Mouse (Mus musculus) urinary bladder, adult 2 months (tissue): ENCODE measurements around the gene Uaca. TPM values are rescaled to one million over a fixed set of nuclear protein-coding genes. Genes with fewer than 3 reads are reported as not detected.

ENCODE experiments used
- DNase-seq: peaks from one replicate; pipeline ENCODE4 v3.0.0; 2022; ENCODE audit warnings: low spot score
- polyA plus RNA-seq: library from polyadenylated mRNA; depleted of rRNA; stranded (reverse); fragments of >200 nt; gene quantifications from 2 replicates; pipeline ENCODE4 v1.2.3, GENCODE M21; 2012; rRNA removed

The Uaca gene
- polyA plus RNA-seq, 1 experiment = 18.1 TPM

DNA sequence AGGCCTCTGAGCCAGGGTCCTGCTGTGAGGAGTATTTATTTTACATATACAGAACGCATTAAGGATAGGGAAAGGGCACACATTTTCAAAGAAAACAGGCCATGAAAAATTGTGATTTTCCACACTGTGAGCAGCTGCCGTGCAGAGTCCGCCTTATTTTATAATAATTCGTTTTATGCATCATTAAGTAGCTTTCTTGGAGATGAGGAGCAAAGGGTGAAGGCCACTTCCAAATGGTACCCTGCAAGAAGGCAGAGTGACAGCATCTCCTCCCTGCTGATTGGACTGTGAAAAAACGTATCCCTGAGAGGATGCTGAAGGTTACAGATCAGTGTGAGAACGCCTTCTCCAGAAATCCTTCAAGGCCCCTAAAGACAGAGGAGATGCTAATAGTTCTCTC is 90.8 kb downstream of the Uaca start:
- no peak for DNase-seq

DNA sequence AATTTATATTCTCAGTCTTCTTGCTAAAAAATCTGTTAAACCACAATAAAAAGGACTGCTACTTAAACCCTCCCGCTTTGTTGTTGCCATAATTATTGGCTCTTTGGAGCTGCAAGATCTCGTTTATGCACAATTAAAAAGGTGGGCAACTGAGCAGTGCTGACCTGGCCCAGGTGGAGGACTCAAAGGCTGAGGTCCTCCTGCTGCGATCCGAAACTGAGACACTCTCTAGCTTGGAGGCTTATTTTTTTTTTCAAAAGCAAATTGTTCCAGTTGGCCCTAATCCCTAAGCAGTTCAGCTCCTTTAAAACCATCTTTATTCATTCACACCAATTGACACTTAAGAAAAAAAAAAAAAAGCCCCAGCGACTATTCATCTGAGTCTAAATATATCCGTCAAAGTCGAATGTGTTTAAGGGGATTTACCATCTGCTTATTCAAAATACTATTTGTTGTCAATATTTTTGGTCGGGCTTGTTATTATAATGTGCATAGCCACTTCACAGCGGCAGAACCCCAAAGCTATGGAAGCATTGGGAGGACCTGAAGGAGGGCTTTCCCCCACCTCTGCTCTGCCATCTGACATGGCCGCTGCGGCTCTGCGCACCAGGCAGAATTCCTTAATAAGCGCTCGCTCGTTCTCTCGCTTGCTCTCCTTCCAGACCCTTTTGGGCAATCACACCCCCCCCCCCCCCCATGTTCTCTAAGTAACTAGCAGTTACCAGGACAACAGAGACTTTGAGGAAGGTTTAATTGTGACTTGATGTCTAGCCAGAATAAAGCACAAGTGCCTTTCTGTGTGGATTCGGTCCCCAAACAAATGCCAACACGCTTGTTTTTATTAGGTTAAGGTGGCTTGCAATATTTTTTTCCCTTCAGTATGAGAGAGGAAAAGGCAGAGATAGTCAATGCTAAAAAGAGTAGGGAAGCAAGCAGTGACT is 92.4 kb downstream of the Uaca start:
- no peak for DNase-seq

DNA sequence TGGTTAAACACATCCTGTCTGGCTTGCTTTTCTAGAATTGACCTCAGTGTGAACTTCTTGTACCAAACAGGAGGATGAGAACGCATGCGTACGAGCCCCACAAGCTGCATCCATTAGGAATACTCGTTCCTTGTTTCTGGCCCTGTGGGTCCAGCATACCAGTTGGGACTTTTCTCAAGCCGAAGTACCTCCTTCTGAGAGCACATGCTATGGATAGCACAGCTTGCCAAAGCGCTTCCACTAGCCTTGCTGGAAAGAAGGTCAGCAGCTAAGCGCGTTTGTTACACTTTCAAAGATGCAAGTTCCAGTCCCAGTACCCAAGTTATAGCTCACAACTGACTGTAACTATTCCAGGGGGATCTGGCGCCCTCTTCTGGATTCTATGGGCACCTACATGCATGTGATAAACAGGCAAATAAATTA is 93.1 kb downstream of the Uaca start:
- no peak for DNase-seq

DNA sequence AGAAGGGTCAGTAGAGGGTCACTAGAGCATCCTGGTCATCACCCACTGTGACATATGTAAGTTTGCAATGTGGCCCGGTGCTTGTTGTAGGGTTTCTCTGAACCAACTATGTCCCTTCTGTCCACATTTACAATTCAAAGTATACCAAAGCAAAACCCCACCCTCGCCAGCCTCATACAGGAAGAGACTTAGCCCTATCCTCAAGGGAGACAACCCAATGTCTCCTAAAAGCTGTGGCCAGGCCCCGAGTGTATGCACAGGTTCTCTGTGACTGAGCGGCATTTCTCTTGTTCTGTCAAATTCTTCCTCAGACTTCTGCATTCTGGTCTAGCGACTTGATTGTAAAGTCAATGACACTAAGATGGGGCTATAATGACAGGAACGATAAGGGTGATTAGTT is 99.2 kb downstream of the Uaca start:
- DNase-seq = no peak

DNA sequence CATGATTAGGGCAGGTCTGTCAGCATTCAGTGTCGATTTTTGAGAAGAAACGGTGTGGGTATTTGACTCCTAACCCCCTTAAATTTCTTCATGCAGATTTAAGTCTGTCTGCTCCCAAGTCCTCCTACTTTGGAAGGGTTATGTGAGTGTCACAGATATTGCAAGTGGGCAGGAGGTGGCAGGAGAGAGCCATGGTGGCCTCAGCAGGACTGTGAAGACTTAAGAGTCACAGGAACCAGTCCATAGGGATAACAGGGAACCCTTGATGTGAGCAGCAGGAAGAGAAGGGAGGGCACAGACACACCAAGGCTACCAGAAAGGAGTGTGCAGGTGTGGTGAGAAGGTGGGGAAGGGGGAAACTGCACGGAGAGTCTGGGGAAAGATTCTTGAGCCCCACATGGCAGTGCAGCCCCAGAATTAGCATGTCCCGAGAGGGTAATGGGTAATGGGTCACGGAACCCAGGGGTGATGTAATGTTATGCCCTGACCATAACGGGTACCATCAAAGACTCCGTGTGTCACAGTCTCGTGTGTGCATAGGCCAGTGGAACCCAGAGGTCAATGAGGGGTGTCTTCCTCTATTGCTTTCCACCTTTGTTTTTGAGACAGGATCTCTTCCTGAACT is 101.3 kb downstream of the Uaca start:
- no peak for DNase-seq

DNA sequence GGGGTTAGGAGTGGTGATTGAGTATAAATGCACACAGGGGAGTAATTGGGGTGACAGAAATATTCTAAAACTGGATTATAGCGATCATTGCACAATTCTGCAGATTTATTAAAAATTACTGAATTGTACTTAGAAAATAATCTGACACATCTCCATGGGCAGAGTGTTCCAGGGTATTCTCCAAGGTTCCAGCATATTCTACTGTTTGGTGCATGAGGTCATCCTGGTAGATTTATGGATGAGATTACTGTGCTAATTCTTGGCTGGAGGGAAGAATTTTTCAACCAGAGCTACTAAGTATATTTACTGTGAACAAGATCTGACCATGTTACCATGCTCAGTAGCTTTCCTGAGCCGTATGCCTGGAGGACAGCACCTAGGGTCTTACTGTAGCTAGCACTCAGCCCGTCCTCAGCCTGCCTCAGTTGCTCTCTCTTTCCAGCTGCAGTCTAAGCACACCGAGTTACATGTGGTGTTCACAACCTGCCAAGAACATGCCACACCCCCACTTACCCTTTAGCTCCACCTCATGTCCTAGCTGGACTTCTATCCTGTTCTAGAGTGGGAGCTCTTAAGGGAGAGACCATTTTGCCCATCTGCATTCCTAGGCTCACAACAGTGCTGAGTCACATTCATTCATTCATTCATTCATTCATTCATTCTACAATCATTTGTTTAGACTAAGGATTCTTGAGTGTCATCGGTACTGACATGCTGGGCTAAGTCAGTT is 104.1 kb downstream of the Uaca start:
- DNase-seq = no peak

DNA sequence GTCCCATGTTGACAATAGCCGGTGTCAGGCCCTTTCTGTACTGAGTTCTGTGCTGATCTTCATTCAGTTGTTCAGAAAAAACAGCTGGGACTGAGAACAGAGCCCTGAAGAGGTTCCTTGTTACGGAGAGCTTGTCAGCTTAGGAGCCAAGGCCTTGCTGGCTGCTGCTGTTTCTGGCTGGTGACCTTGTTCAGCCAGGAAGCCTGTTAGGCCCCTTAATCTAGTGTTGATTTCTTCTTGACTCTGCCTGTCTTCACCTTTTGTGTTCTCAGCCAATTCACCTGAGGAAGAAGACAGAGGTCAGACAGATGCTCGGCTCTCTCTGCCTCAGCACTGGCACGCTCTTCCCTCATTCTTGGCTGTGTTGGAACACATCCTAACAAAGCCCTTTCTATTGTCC is 104.9 kb downstream of the Uaca start:
- no peak for DNase-seq

DNA sequence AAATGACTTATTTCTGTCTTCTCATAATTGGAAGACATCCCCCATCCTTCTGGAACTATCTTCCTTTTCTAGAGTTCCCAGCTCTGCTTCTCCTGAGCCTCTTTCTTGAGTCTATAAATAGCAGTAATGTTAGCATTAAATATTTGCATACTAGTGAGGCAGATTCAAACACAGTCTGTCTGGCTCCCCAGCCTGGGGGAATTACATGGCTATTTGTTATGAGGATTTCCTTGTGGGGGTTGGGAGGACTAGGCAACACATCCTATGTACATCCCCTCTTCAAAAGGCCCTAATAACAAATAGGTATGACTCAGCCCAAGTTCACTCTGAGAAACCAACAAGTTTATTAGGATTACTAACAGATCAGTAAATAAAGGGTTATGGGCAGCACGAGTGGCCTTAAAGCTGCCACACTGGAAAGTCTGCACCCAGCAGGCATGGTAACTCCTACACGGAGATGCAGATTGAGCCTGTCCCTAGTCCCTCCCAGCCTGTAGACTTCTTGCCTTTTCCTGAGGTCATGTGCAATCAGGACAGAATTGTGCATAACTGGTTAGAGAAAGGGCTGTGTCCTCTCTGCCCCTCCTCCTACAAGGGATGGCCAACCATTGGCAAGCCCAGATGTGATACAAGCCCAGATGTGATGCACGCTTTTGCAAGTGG is 105.6 kb downstream of the Uaca start:
- no peak for DNase-seq

DNA sequence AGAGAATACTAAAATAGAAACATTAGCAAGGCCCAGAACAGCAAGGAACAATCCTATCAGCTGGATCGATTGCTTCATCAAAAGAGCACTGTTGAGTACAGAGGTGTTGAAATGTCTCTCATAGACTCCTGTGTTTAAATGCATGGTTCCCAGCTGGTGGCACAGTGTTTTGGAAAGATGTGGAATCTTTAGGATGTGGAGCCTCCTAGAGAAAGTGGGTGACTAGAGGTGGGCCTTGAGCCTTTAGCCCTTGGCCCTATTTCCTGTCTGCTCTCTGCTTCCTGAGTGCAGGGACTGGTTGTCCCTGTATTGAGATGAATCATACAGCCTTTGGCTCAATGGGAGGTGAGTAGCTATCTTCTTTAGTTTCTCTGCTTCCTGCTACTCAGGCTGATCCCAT is 117.9 kb downstream of the Uaca start:
- peak; percentile 3 for DNase-seq

DNA sequence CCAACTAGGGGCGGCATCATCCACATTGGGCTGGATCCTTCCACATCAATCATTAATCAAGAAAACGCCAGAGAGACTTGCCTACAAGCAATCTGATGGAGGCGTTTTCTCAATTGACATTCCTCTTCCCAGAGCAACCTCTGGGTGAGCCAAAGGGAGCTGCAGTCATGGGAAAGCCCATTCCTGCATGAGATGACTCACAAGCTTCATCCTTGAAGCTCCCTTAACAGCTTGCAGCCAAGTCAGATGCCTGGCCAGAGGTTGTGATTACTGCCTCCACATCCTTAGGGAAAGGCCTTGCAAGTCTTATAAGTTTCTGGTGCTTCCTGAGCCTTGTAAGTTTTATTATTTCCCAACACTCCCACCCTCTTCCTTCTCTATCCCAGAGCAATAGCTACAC is 119.3 kb downstream of the Uaca start:
- DNase-seq = no peak

DNA sequence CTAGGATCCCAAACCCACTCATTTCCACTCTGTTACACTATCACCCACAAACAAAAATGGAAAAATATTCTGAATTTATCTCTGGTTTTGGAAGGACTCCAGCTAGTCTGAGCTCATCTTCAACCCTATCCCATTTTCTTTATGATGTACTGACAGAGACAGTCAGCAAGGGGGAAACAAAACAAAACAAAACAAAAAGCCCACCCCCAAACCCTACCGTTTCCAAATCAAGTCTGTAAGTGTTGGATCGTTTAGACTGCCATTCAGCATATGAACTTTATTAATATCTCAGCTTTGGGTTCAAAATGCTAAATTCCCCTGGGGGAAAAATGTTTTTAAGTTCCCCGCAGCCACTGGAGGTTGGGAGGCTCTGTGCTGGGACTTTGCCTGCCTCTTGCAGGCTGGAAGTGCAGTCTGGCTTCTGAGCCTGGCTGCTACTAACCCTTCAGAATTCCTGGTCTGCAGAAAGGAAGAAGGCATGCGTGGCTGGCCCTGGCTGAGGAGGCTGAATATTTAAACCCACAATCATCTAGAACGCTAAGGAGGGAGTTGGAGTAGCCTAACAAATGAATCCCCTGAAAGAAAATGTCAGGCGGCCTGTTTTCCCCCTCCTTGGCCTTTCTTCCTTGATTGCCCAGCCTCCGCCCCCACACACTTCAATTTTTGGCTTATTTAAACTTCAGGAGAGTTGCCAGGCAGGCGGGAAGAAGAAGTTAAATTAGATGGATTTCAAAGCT is 125.8 kb downstream of the Uaca start:
- DNase-seq = no peak

DNA sequence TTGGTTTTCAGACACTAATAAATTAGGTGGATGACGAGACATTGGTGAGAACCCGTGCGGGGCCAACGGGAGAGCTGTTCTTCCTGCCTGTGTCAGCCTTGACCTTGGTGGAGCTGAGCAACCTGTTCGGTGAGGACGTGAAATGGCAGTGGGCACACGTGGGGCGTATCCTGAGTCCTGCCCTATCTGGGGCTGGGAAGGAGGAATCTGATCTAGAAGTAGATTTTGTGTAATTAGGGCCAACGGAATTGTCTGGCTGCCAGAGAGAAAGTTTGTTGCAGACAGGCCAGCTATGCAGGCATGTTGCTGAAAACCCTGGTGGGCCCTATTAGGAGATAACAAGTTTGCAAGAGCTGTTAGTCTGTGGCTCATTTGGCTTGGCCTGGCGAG is 126.3 kb downstream of the Uaca start:
- DNase-seq = no peak

DNA sequence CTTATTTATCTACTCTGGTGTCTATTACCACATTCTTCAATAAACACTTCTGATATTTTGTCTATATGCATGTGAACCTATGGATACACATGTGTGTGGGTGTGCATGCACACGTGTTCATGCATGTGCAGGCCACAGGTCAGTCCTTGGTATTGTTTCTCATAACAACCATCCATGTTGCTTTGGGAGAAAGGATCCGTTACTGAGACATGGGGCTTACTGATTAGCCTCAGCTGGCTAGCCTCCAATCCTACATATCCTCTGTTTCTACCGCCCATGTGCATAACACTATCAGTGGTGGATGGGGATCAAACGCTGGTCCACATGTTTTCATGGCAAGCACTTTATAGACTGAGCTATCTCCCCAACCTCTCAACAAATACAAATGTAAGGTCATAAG is 126.9 kb downstream of the Uaca start:
- no peak for DNase-seq

DNA sequence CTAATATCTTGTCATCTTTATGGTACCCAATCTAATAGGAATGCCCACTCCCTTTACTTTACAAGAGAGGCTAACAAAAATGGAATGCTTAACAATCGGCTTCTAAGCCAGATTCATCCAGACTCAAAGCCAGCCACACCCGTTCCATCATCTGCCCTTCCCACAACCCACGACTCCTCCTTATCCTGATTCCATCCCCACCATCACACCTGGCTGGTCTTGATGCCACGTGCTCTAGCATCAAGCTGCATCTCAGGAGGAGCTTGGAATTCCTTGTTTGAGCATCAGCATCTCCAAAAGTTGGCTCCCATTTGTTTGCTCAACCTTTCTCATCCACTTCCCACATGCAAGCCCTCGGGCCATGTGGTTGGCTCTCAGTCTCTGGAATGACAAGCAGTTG is 127.5 kb downstream of the Uaca start:
- no peak for DNase-seq

DNA sequence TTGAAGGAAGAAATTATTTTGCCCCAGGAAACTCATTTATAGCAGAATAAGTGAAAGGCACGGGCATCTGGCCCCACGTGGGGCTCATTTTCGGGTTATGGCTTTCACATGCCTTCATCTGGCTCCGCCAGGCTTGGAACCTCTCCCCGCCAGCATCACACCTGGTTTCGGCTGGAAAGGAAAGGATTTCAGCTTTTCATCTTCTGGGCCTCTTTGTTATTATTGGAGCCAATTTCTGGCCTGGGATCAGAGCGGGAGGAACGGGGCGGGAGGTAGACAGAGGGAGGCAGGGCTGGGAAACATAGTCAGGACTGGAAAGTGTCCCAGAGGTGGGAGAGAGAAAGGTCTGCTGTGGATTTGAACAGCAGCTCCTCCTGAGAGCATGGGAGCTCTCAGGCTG is 132.0 kb downstream of the Uaca start:
- DNase-seq = no peak

DNA sequence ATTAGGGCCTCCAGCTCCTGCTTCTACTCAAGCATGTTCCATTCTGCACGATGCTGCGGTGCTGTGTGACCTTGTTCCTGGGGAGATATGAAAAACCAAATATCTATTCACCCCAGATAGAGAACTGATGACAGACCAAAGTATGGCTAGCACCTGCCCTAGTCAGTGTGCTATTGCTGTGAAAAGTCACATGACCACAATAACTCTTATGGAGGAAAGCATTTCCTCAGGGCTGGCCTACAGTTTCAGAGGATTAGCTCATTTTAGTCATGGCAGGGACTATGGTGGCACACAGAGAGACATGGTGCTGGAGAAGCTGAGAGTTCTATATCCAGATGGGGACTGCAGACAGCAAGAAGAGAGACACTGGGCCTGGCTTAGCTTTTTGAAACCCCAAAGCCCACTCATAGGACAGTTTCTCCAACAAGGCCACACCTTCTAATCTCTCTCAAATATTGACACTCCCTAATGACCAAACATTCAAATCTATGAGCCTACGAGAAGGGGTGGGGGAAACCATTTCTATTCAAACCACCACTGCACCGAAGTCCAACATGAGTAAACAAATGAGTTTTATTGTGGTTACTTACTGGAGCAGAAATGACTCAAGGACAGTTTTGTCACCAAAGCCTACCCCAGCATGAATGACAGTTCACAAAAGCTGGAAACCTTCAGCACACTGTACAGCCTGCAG is 135.1 kb downstream of the Uaca start:
- DNase-seq = no peak

Other genes with a start within 250 kb of the Uaca start
- 17.2 and 19.4 TPM in 2 replicates for gene Lrrc49, start 106.4 kb upstream of the Uaca start, polyA plus RNA-seq
- 3.5 and 4.0 TPM in 2 replicates for gene Larp6, start 81.6 kb upstream of the Uaca start, polyA plus RNA-seq